Mouse (Mus musculus) erythroblast, embryonic 14.5 days (primary cell): ENCODE results near the gene Lgmn. TPM values are rescaled to one million over a fixed set of nuclear protein-coding genes. Genes with fewer than 3 reads are reported as not detected.

Experiments used
- H3K27me3 ChIP-seq: 2 replicates; pipeline ENCODE4 v1.6.1; 2012; ENCODE audit warnings: inconsistent platforms; ENCODE audit not compliant: control insufficient read depth
- H3K36me3 ChIP-seq: 2 replicates; pipeline ENCODE4 v1.6.1; 2012; ENCODE audit warnings: mild to moderate bottlenecking, inconsistent platforms; ENCODE audit not compliant: control insufficient read depth
- H3K4me1 ChIP-seq: 2 replicates; pipeline ENCODE4 v1.6.1; 2012; ENCODE audit warnings: inconsistent platforms; ENCODE audit not compliant: control insufficient read depth
- H3K4me3 ChIP-seq: replicated peaks from 2 replicates; pipeline ENCODE3; 2012; ENCODE audit warnings: moderate library complexity, mild to moderate bottlenecking, inconsistent platforms
- H3K9me3 ChIP-seq: 2 replicates; pipeline ENCODE4 v1.6.1; 2012; ENCODE audit warnings: low read length, inconsistent platforms, mixed read lengths; ENCODE audit not compliant: control insufficient read depth
- GATA1 ChIP-seq: IDR thresholded peaks from 2 replicates; pipeline ENCODE4 v1.6.1; 2012; ENCODE audit warnings: low read length, inconsistent platforms, mixed read lengths
- TAL1 ChIP-seq: IDR thresholded peaks from 3 replicates; pipeline ENCODE4 v1.6.1; 2012; ENCODE audit warnings: low read length, inconsistent platforms, mixed read lengths
- polyA plus RNA-seq: library from polyadenylated mRNA; stranded (reverse); fragments of >175 nt; gene quantifications from 2 replicates; pipeline ENCODE4 v1.2.3, GENCODE M21; 2012

The Lgmn gene
- polyA plus RNA-seq, 1 experiment, result 4.8 TPM

DNA sequence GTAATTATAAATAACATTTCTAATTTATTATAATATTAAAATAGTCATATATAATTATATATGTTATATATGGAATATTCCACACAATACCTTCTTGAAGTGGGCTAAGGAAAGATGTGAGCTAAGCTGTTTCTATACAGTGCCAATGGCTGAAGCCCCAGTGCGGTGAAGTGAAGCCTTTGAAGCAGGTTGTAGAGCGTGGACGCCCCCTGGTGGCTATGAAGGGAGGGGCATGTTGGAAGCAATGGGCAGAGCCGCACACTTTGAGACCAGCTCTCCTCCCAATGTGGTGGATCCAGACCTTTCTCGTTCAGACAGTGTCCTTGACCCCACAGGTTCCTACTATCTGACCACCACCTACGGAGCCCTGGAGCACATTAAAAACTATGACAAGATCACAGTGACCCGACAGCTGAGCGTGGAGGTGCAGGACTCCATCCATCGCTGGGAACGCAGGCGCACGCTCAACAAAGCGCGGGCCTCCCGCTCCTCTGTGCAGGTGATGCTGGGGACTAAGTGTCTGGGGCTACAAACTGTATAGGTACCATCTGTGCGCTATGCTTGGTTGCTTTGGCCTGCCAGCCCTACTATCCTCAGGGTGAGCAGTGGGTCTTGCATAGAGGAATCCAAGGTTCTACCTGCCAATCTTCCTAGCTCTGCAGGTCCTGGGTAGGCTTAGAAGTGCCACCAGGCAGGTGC lies 52.2 kb downstream of the Lgmn start:
- Histone ChIP-seq H3K4me3 (no peak overlapping the region), H3K4me1 (peaks cover 3% of the 10 kb centered on the region), H3K9me3 (no peaks in the 10 kb centered on the region), H3K36me3 (peaks cover 21% of the 10 kb centered on the region), H3K27me3 (no peaks in the 10 kb centered on the region)
- TF ChIP-seq TAL1, result no peak
- TF ChIP-seq GATA1, result no peak

DNA sequence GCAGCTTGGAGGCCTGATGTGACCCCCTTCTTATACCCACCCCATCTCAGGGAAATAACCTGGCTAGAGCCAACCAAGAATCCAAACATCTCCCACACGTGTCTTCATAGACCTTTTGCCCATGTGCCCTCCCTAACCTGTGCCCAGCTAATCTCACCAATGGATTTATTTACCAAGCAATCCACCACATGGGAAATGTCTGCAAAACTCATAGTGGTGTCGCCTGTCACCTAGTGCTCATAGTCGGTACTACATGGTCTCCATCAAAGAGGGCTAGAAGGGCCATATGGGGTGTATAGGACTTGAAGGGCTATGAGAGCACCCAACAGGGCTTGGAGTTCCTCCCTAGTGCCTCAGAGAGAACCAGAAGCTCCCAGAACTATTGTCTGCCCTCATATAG lies 54.8 kb downstream of the Lgmn start:
- Histone ChIP-seq H3K4me1 (peaks cover 2% of the 10 kb centered on the region; the same call in 1 of the 2 replicates), H3K4me3 (no peak overlapping the region), H3K27me3 (no peaks in the 10 kb centered on the region), H3K9me3 (no peaks in the 10 kb centered on the region), H3K36me3 (peaks cover 11% of the 10 kb centered on the region; the same call in 1 of the 2 replicates)
- TF ChIP-seq GATA1, result no peak
- no peak for TF ChIP-seq TAL1

DNA sequence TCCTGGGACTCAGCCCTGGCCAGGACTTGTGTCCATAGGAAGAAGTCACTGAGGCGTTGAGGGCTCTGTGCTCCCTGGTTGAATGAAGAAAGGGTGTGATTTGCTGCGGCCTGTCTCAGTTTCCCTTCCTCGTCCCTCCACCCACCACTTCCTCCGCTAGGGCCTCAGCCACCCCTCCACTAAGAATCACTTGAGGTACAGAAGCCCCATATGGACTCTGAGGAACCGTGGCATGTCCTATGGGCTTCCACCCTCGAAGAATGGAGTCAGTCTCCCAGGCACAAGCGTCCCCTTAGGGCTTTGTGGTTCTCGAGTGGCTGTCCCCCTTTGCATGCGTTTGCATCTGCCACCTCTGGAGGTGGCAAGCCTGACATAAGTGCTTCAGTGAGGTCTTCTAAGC lies 56.3 kb downstream of the Lgmn start:
- H3K4me3 ChIP-seq, result no peak overlapping the region
- H3K4me1 ChIP-seq, result peaks cover 2% of the 10 kb centered on the region; the same call in 1 of the 2 replicates
- H3K36me3 ChIP-seq, result peaks cover 8% of the 10 kb centered on the region; the same call in 1 of the 2 replicates
- no peaks in the 10 kb centered on the region for H3K27me3 ChIP-seq
- TF ChIP-seq TAL1, result no peak
- TF ChIP-seq GATA1, result no peak
- no peaks in the 10 kb centered on the region for H3K9me3 ChIP-seq

DNA sequence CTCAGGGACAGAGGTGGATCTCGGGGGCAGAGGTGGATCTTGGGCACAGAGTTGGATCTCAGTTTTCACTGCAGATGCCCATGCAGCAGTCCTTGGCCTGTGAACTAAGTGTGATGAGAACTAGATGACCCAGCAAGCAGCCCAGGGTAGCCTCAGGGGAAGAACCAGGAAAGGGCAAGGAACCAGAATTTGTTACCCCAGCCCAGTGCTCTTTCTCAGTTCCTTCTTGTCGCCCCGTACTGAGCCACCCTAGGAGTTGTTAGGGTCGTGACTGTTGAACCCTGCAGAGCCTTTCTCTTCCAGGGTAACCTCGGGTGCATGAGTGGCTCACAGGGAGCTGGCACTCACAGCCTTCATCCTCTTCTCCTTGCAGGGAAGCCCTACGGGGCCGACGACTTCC lies 57.4 kb downstream of the Lgmn start:
- Histone ChIP-seq H3K4me3 (no peak overlapping the region), H3K36me3 (peaks cover 4% of the 10 kb centered on the region; the same call in 1 of the 2 replicates)
- TF ChIP-seq TAL1 (no peak), GATA1 (no peak)

DNA sequence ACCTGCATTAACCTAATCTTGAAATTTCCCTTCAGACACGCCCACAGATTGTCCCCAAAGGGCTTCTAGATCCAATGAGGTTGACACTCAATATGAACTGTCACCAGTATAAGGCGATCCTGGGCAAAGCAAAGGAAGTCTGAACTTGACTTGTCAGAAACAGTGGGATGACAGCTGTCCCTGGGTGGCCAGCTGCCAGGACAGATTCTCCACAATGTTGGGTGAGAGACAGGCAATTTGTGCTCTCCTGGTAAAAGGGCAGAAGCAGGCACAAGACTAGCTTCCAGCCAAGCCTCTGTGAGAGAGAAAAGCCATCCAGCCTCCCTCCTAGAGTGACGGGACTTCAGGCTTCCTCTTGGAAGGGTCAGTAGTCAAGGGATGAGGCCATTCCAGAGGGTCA lies 67.3 kb downstream of the Lgmn start:
- Histone ChIP-seq H3K4me3 (no peak overlapping the region), H3K4me1 (no peaks in the 10 kb centered on the region), H3K27me3 (no peaks in the 10 kb centered on the region), H3K36me3 (peaks cover 9% of the 10 kb centered on the region; the same call in 1 of the 2 replicates), H3K9me3 (no peaks in the 10 kb centered on the region)
- TF ChIP-seq TAL1, result no peak
- no peak for TF ChIP-seq GATA1

More for the DNA sequence above, 57.4 kb downstream of the Lgmn start:
- Histone ChIP-seq H3K4me1 (no peaks in the 10 kb centered on the region), H3K27me3 (no peaks in the 10 kb centered on the region), H3K9me3 (no peaks in the 10 kb centered on the region)

DNA sequence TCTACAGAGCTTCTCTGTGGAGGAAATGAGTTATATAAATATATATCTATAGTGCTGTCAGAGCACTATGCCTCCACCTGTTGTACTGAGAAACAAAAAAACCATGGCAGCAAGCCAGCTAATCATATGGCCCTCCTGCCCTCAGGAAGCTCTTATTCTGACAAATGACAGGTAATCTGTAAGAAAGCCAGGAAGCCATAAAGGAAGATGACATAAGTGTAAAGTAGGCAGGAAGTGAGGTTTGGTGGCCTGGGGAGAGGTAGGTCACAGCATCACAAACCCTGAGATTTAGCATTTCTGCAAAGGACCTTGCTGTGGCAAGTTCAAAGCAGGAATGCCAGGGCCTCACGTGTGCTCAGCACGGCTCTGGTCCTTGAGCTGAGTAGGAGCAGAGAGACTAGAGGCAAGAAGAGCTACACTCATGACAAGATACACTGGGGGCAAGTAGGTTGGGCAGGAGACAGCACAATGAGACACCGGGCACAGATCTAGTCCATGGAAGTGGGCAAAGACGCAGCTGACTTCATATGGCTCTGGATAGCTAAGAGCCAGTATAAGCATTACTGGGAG lies 68.6 kb downstream of the Lgmn start:
- Histone ChIP-seq H3K4me1 (no peaks in the 10 kb centered on the region), H3K9me3 (no peaks in the 10 kb centered on the region), H3K27me3 (no peaks in the 10 kb centered on the region), H3K36me3 (peaks cover 9% of the 10 kb centered on the region; the same call in 1 of the 2 replicates), H3K4me3 (no peak overlapping the region)
- no peak for TF ChIP-seq GATA1
- no peak for TF ChIP-seq TAL1

DNA sequence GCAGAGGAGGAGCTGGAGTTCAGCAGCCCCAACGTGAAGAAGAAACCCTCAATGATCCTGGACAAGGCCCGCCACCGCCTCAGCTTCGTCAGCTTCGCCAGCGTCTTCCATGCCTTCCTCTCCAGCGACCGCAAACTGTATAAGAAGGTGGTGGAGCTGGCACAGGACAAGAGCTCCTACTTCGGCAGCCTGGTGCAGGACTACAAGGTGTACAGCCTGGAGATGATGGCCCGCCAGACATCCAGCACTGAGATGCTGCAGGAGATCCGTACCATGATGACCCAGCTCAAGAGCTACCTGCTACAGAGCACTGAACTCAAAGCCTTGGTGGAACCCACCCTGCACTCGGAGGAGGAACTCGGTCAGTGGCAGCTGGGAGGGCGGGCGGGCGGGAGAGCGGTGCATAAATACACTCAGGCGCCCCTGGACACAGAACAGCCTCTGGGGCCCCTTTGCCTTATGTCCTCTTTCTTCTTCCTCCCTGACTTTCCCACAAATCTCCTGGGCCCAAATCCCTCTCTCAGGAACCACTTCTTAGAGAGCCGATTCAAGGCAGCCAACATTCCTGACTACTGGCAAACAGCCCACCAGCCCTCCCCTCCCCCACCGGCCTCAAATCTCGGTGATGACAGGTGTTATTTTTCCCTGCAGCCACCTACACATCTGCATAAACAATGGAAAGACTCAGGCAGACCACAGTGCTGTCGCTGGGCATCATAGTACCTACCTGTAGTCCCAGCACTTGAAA lies 70.0 kb downstream of the Lgmn start:
- TF ChIP-seq TAL1 (no peak), GATA1 (no peak)
- H3K27me3 ChIP-seq, result no peaks in the 10 kb centered on the region
- no peak overlapping the region for H3K4me3 ChIP-seq
- H3K4me1 ChIP-seq, result no peaks in the 10 kb centered on the region
- peaks cover 9% of the 10 kb centered on the region; the same call in 1 of the 2 replicates for H3K36me3 ChIP-seq
- H3K9me3 ChIP-seq, result no peaks in the 10 kb centered on the region

DNA sequence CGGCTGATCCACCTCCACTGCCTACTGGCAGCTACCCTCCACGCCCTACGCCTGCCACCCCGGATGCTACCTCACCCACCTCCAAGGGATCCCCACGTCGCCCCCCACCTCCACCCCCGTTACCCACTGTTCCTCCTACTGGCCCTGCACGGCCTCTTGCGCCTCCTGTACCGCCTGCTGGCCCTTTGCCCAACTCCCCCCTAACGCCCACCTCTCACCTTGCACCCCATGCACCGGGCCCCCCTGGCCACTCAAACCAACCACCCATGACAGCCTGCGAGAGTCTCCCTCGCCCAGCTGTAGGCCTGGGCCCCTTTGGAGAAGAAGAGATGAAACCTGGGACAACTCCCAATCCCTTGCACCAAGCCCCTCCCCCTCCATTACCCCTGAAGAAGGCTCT lies 71.1 kb downstream of the Lgmn start:
- no peaks in the 10 kb centered on the region for H3K9me3 ChIP-seq
- TF ChIP-seq GATA1, result no peak
- no peak for TF ChIP-seq TAL1
- no peak overlapping the region for H3K4me3 ChIP-seq
- peaks cover 5% of the 10 kb centered on the region; the same call in 1 of the 2 replicates for H3K36me3 ChIP-seq
- no peaks in the 10 kb centered on the region for H3K4me1 ChIP-seq
- no peaks in the 10 kb centered on the region for H3K27me3 ChIP-seq

DNA sequence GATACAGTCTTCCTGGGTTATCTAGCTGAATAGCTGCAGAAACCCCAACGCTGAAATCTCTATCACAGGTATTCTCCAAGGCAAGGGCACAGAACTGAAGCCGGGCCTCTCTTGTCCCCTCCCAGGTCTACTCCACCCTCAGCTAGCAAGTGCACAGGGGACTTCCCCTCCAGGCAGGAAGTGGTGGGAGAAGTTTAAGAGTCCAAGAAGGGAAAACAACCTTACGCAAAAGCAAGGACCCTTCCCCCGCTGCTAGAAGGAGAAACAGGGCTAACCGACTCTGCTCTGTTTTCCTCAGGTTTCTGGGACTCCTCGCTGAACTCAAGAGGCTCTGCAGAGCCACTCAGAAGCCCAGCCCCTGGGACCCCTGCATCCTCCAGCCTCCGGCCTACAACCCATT lies 71.5 kb downstream of the Lgmn start:
- TF ChIP-seq TAL1, result no peak
- TF ChIP-seq GATA1, result no peak
- no peaks in the 10 kb centered on the region for H3K9me3 ChIP-seq
- H3K36me3 ChIP-seq, result peaks cover 4% of the 10 kb centered on the region; the same call in 1 of the 2 replicates
- H3K4me3 ChIP-seq, result no peak overlapping the region
- H3K27me3 ChIP-seq, result no peaks in the 10 kb centered on the region
- no peaks in the 10 kb centered on the region for H3K4me1 ChIP-seq
